Mouse (Mus musculus) liver, embryonic 14.5 days (tissue): ENCODE measurements at regions not wholly inside any gene's neighbourhood (a gene's known extent, or its start where the extent isn't known, plus 50 kb on each side); places are given as distances from the start of the nearest gene placed in this dataset.

Experiments used
- CTCF ChIP-seq: IDR thresholded peaks from 2 replicates; pipeline ENCODE4 v1.5.1; 2016; ENCODE audit warnings: antibody characterized with exemption, low read depth, control low read depth
- EP300 ChIP-seq: IDR thresholded peaks from 2 replicates; pipeline ENCODE4 v1.6.1; 2016; ENCODE audit warnings: antibody characterized with exemption, low read depth

DNA sequence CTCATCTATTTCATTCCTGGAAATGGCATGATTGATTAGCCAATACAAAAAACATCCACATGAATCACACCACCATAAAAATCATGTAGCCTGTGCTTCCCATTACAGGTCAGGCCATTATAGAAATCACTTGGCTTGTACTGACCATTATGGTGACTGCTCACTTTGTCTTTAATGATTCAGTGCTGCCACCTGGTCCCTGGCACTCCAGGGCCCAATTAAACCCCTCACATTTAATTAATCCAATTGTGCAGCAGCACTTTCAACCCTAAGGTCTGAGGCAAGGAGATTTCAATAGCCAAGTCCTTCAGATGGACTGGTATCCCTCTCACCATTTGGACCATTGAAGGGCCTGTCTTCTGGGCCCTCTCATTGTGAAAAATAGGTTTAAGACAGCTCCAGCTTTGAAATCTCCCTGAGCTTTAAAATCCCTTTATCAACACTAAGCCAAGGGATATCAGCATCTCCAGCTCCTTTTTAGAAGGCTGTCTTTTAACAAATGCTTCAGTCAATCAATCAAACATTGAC is 531.6 kb upstream of the Sema6d start:
- no peak for TF ChIP-seq CTCF
- TF ChIP-seq EP300 = no peak
